Mouse (Mus musculus): ENCODE measurements around the gene Pxdn. TPM values are rescaled to one million over a fixed set of nuclear protein-coding genes. Genes with fewer than 3 reads are reported as not detected.

The Pxdn gene
- polyA plus RNA-seq, 1 experiment from 2014 or later: 72.1 TPM

- Histone ChIP-seq H3K27me3 (ENCODE audit: poor library complexity, severe bottlenecking) (peaks cover 19% of the 10 kb centered on the region), H3K4me1 (peaks cover 54% of the 10 kb centered on the region), H3K36me3 (replicated peaks) (no peaks in the 10 kb centered on the region), H3K9me3 (no peaks in the 10 kb centered on the region), H3K27ac (no peak overlapping the region), H3K4me3 (no peak overlapping the region)
- DNase-seq (ENCODE audit: extremely low spot score, low spot score): no peak
- WGBS: 81% methylated on average over 8 of the region's 8 CpGs
Measured at GRCm38 (mm10) chr12:29934120-29934581, 3.3 kb upstream of the Pxdn start.

- Histone ChIP-seq H3K27ac (peak overlapping the region; percentile 99), H3K4me1 (peaks cover 59% of the 10 kb centered on the region), H3K27me3 (ENCODE audit: poor library complexity, severe bottlenecking) (peaks cover 19% of the 10 kb centered on the region), H3K36me3 (replicated peaks) (peaks cover 22% of the 10 kb centered on the region), H3K4me3 (peak overlapping the region; percentile 95), H3K9me3 (peaks cover 9% of the 10 kb centered on the region; the same call in 1 of the 2 replicates)
- WGBS: under 1% methylated on average over 49 of the region's 49 CpGs
- DNase-seq (ENCODE audit: extremely low spot score, low spot score): peak; percentile 78
Measured at GRCm38 (mm10) chr12:29937851-29938375, 505 bp downstream of the Pxdn start.

GRCm38 (mm10) chr12:29938376-29939041, 1.1 kb downstream of the Pxdn start:
- Histone ChIP-seq H3K36me3 (replicated peaks) (peaks cover 28% of the 10 kb centered on the region), H3K27me3 (ENCODE audit: poor library complexity, severe bottlenecking) (peaks cover 19% of the 10 kb centered on the region), H3K4me3 (peak overlapping the region; percentile 95), H3K9me3 (peaks cover 9% of the 10 kb centered on the region; the same call in 1 of the 2 replicates), H3K4me1 (peaks cover 56% of the 10 kb centered on the region), H3K27ac (peak overlapping the region; percentile 99)
- no peak for DNase-seq (ENCODE audit: extremely low spot score, low spot score)
- under 1% methylated on average over 40 of the region's 40 CpGs for WGBS

GRCm38 (mm10) chr12:29939261-29939671, 1.9 kb downstream of the Pxdn start:
- H3K36me3 ChIP-seq (replicated peaks): peaks cover 29% of the 10 kb centered on the region
- no peak for DNase-seq (ENCODE audit: extremely low spot score, low spot score)
- H3K27me3 ChIP-seq (ENCODE audit: poor library complexity, severe bottlenecking): peaks cover 19% of the 10 kb centered on the region
- peak overlapping the region; percentile 99 for H3K27ac ChIP-seq
- H3K4me3 ChIP-seq: peak overlapping the region; percentile 95
- H3K4me1 ChIP-seq: peaks cover 53% of the 10 kb centered on the region
- peaks cover 9% of the 10 kb centered on the region; the same call in 1 of the 2 replicates for H3K9me3 ChIP-seq
- 11% methylated on average over 8 of the region's 8 CpGs for WGBS

GRCm38 (mm10) chr12:29942435-29942834, 5.0 kb downstream of the Pxdn start:
- Histone ChIP-seq H3K27me3 (ENCODE audit: poor library complexity, severe bottlenecking) (0 out of 2 replicates have a peak, but pooled peaks cover under 1% of the 10 kb centered on the region), H3K36me3 (replicated peaks) (peaks cover 32% of the 10 kb centered on the region), H3K4me3 (no peak overlapping the region), H3K9me3 (peaks cover 9% of the 10 kb centered on the region; the same call in 1 of the 2 replicates), H3K4me1 (peaks cover 55% of the 10 kb centered on the region), H3K27ac (no peak overlapping the region)
- no peak for DNase-seq (ENCODE audit: extremely low spot score, low spot score)
- WGBS: 90% methylated on average over 2 of the region's 2 CpGs

- 93% methylated on average over 3 of the region's 3 CpGs for WGBS
- Histone ChIP-seq H3K36me3 (replicated peaks) (peaks cover 46% of the 10 kb centered on the region), H3K9me3 (peaks cover 9% of the 10 kb centered on the region; the same call in 1 of the 2 replicates), H3K4me3 (no peak overlapping the region), H3K4me1 (peaks cover 47% of the 10 kb centered on the region), H3K27me3 (ENCODE audit: poor library complexity, severe bottlenecking) (no peaks in the 10 kb centered on the region), H3K27ac (no peak overlapping the region)
- no peak for DNase-seq (ENCODE audit: extremely low spot score, low spot score)
Measured at GRCm38 (mm10) chr12:29944650-29945049, 7.2 kb downstream of the Pxdn start.

- Histone ChIP-seq H3K27me3 (ENCODE audit: poor library complexity, severe bottlenecking) (no peaks in the 10 kb centered on the region), H3K27ac (no peak overlapping the region), H3K4me1 (peaks cover 45% of the 10 kb centered on the region), H3K9me3 (peaks cover 9% of the 10 kb centered on the region; the same call in 1 of the 2 replicates), H3K36me3 (replicated peaks) (peaks cover 47% of the 10 kb centered on the region), H3K4me3 (no peak overlapping the region)
- WGBS: 85% methylated on average over 6 of the region's 6 CpGs
- no peak for DNase-seq (ENCODE audit: extremely low spot score, low spot score)
Measured at GRCm38 (mm10) chr12:29945182-29945743, 7.9 kb downstream of the Pxdn start.

GRCm38 (mm10) chr12:29951043-29951442, 13.6 kb downstream of the Pxdn start:
- DNase-seq (ENCODE audit: extremely low spot score, low spot score): no peak
- Histone ChIP-seq H3K36me3 (replicated peaks) (peaks cover 25% of the 10 kb centered on the region), H3K27ac (0 out of 2 replicates have a peak overlapping the region, but pooled peaks have one; percentile 25), H3K9me3 (no peaks in the 10 kb centered on the region), H3K4me1 (peaks cover 63% of the 10 kb centered on the region), H3K27me3 (ENCODE audit: poor library complexity, severe bottlenecking) (no peaks in the 10 kb centered on the region), H3K4me3 (no peak overlapping the region)
- 37% methylated on average over 6 of the region's 6 CpGs for WGBS

- 82% methylated on average over 5 of the region's 5 CpGs for WGBS
- Histone ChIP-seq H3K27ac (no peak overlapping the region), H3K4me1 (peaks cover 64% of the 10 kb centered on the region), H3K36me3 (replicated peaks) (peaks cover 26% of the 10 kb centered on the region), H3K4me3 (no peak overlapping the region), H3K27me3 (ENCODE audit: poor library complexity, severe bottlenecking) (no peaks in the 10 kb centered on the region), H3K9me3 (no peaks in the 10 kb centered on the region)
- DNase-seq (ENCODE audit: extremely low spot score, low spot score): no peak
Measured at GRCm38 (mm10) chr12:29951485-29951884, 14.1 kb downstream of the Pxdn start.

GRCm38 (mm10) chr12:29952102-29952501, 14.7 kb downstream of the Pxdn start:
- Histone ChIP-seq H3K9me3 (no peaks in the 10 kb centered on the region), H3K27ac (no peak overlapping the region), H3K4me1 (peaks cover 70% of the 10 kb centered on the region), H3K4me3 (no peak overlapping the region), H3K36me3 (replicated peaks) (peaks cover 31% of the 10 kb centered on the region), H3K27me3 (ENCODE audit: poor library complexity, severe bottlenecking) (no peaks in the 10 kb centered on the region)
- WGBS: 90% methylated on average over 6 of the region's 6 CpGs
- DNase-seq (ENCODE audit: extremely low spot score, low spot score): no peak

GRCm38 (mm10) chr12:29953999-29954398, 16.6 kb downstream of the Pxdn start:
- DNase-seq (ENCODE audit: extremely low spot score, low spot score): no peak
- Histone ChIP-seq H3K4me3 (no peak overlapping the region), H3K36me3 (replicated peaks) (peaks cover 21% of the 10 kb centered on the region), H3K4me1 (peaks cover 70% of the 10 kb centered on the region), H3K9me3 (no peaks in the 10 kb centered on the region), H3K27me3 (ENCODE audit: poor library complexity, severe bottlenecking) (no peaks in the 10 kb centered on the region), H3K27ac (peak overlapping the region; percentile 76)
- WGBS: 66% methylated on average over 11 of the region's 11 CpGs

GRCm38 (mm10) chr12:29954464-29954863, 17.1 kb downstream of the Pxdn start:
- peaks cover 65% of the 10 kb centered on the region for H3K4me1 ChIP-seq
- no peak overlapping the region for H3K4me3 ChIP-seq
- H3K27me3 ChIP-seq (ENCODE audit: poor library complexity, severe bottlenecking): no peaks in the 10 kb centered on the region
- no peaks in the 10 kb centered on the region for H3K9me3 ChIP-seq
- 66% methylated on average over 3 of the region's 3 CpGs for whole genome bisulfite sequencing
- DNase-seq (ENCODE audit: extremely low spot score, low spot score): no peak
- peaks cover 16% of the 10 kb centered on the region for H3K36me3 ChIP-seq (replicated peaks)
- peak overlapping the region; percentile 76 for H3K27ac ChIP-seq

GRCm38 (mm10) chr12:29956969-29957368, 19.6 kb downstream of the Pxdn start:
- Histone ChIP-seq H3K27me3 (ENCODE audit: poor library complexity, severe bottlenecking) (no peaks in the 10 kb centered on the region), H3K4me1 (peaks cover 57% of the 10 kb centered on the region), H3K4me3 (no peak overlapping the region), H3K27ac (no peak overlapping the region), H3K36me3 (replicated peaks) (peaks cover 8% of the 10 kb centered on the region), H3K9me3 (no peaks in the 10 kb centered on the region)
- no peak for DNase-seq (ENCODE audit: extremely low spot score, low spot score)
- WGBS: 85% methylated on average over 12 of the region's 12 CpGs

Measured in forebrain, embryonic 10.5 days (tissue).